Mouse (Mus musculus) liver, embryonic 14.5 days (tissue): Measurements from ENCODE around the gene Ccdc34.

Source experiments
- CTCF ChIP-seq: IDR thresholded peaks from 2 replicates; pipeline ENCODE4 v1.5.1; 2016; ENCODE audit warnings: antibody characterized with exemption, low read depth, control low read depth
- EP300 ChIP-seq: IDR thresholded peaks from 2 replicates; pipeline ENCODE4 v1.6.1; 2016; ENCODE audit warnings: antibody characterized with exemption, low read depth

- TF ChIP-seq CTCF, result no peak
- no peak for TF ChIP-seq EP300
Measured at GRCm38 (mm10) chr2:110168361-110168760, 150.7 kb downstream of the Ccdc34 start.
